Mouse (Mus musculus): ENCODE measurements around the gene Sycp3.
"Not testable (repeated sequence)": the region's sequence is repeated elsewhere in the genome, so short reads cannot be mapped to it uniquely, and the experiment has no call there.

The Sycp3 gene

DNA sequence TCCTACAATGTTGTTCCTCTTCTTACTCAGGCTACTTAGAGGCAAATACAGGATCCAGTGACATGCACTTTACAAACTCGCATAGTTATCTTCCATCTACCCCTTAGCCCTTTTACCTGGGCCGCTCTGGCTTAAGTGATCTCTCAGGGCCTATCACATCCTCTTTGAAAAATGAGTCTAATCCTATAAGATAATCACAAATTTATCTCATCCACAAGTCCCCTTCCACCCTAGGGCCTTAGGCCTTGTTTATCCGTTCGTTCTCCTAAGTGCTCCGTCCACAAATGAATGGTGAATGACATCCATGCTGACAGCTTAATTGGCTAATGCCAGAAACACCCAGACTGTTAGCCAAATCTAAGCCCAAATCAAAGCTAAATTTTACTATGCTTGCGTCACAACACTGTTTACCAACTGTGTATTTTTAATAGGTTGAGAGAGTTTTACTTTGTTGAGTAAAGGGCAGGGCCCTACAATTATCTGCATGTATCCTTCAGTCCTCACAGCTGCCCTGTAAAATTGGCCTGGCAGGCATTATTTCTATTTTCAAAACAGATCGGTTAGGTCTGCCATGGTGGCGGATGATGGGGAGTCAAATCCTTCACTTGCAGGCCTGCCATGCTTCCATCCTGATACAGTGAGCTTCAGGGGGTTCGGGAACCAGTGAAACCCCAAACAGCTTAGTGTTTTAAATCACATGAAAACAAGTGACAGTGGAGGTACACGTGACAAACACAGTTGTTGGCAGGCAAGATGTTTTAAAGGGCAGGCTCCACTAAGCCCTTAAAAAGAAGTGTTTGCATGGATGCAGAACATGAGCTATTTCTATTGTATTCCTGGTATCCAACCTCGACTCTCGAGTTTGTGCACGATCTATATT lies 42.8 kb downstream of the Sycp3 start:
- DNase-seq: peak; percentile 36 to 39

DNA sequence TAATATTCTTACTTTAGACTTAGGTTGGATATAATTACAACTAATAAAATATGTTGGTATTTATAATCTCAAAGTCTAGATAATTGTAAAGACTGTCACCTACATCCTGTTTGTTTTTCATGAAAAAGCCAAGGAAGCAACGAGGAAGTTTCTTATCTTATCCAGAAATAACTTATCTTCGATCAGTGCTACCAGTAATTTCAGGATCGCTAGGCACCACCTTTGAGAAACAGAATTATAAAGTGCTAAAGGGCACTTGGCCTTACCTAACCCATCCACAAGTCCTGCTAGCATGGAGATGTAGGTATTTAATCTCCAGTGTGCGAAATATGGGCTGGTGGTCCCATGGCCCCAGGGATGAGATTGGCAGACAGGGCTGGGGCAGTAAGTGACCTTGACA lies 43.5 kb downstream of the Sycp3 start:
- DNase-seq: no peak

DNA sequence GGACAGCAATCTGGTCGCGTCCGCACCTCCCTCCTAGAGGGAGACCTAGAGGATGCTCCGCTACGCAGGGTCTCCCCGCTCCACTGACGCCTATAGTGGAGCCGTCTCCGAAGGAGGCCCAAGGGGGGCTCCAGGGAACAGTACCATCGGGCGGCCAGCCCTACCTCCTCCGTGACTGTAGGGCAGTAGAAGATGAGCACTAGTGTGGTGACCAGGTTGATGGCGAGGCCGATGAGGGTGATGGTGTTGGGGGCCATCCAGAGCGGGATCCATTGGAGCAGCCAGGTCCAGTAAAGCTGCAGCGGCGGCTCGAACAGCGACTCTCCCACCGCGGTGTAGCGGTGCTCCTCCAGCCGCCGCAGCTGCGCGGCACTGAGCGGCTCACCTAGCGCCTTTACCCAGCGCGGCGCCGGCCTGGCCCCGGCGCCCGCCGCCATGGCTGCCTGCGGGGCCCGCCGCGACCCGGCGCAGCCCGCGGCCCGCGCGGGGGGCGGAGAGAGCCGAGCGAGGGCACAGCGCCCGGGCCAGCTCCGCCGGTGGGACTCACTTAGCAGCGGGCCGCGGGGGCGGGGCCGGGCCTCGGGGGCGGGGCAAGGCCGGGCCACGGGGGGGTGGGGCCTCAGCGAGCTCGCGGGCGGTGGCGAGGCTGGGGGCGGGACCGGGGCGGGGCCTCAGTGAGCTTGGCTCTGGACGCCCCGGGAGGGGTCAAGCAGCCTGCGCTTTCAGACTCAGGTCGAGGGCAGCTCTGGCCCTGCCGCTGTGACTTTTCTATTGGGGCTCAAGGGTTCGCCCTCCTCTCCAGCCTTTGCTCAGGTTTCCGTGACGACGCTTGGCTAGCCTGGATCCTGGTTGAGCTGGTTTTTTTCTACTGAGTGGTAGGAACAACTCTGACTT lies 44.3 kb downstream of the Sycp3 start, which contains the start of gene Chpt1:
Chpt1 (minus strand) TSS at position 653 of the 894 bp plus-strand sequence.
- peak; percentile 94 to 96 for DNase-seq

DNA sequence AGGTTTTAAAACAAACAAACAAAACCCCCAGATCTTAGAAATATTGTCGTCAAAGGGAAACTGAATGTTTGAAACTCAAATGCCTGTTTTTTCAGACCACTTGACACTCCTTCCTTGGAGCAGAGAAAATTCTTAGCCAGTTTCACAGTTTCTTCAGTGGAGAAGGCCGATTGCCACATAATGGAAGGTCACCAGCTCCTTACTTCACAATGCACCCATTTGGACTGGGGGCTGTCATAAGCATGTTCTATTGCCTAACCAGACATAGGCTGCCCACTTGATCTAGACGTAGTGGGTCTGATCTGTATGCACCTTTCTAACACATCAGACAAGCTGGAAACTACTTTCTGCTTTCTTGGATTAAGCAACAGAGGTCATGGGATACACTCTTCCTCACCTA lies 45.1 kb downstream of the Sycp3 start:
- no peak for DNase-seq

DNA sequence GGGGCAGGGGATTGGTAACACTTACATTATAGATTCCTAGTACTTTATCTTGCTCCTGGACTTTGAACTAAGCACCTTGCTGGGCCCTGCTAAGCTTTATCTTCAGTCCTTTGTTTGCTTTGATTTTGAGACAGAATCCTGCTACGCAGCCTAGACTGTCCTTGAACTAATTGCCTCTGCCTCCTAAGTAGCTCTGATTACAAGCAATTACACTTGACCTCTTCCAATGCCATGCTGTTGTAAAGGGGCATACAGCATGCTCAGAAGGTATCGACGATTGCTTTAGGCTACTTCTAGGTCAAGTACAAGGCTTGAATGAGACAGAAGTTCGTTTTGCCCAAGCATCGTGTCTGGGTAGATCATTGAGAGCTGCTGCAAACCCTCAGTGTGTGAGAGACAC lies 45.9 kb downstream of the Sycp3 start:
- DNase-seq: no peak

- DNase-seq: peak; percentile 55 to 71
These were observed 48.3 kb downstream of the Sycp3 start for GRCm38 (mm10) chr10:88507691-88508143.

DNA sequence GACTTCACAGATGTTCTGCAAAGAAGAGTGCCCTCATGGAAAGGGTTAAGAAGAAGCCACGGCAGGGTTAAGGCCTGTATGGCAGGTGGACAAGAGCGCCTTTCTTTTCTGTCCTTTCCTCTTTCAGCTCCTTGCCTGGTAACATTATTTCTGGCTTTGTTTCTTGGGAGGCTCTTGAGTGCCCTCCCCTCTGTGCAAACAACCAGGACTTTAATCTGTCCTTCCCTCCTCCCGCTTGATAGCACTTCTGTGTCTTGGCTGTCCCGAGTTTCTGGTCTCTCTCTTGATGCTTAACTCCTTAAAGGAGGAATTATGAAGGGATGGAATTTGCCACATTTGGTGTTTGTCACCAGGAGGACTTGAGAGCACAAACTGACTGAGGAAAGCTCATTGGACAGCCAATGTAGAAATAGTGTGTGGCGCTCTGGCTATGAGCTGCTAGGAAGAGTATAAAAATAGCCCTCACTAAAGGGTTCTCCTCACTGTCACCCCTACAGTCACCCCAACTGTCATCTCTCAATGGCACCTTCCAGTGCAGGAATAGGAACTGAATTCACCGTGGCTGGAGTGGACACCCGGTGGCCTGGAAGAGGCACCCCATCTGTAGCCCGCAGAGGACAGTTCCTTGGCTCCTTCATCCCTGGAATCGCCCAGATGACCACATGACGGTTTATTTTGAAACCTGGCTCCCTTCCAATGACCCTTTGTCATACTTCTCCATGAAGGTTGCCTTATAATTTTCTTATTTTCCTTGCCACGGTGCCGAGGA lies 51.3 kb downstream of the Sycp3 start:
- peak; percentile 77 to 93 for DNase-seq

- DNase-seq: peak; percentile 57 to 70
These were observed 52.0 kb downstream of the Sycp3 start for GRCm38 (mm10) chr10:88511355-88511754.

- DNase-seq: peak; percentile 81 to 89
These were observed 54.3 kb downstream of the Sycp3 start for GRCm38 (mm10) chr10:88513574-88514135.

DNA sequence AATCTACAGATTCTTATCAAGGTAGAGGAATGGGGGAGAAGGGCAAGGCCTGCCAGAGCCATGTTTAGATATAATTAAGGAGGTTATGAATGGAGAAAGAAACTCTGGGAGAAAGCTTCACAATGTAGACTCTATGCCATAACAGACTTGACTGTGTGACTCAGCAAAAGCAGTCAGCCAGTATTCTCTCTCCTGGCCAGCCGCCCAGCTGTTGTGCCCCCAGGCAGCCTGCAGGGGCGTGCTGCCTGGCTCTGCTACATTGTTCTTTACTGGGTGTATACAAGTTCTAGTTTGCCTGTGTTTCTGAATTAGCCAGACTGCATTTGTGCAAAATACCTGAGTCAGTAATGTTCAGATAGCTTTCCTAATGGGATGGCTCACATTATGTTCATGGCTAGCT lies 55.1 kb downstream of the Sycp3 start:
- peak; percentile 87 to 91 for DNase-seq

DNA sequence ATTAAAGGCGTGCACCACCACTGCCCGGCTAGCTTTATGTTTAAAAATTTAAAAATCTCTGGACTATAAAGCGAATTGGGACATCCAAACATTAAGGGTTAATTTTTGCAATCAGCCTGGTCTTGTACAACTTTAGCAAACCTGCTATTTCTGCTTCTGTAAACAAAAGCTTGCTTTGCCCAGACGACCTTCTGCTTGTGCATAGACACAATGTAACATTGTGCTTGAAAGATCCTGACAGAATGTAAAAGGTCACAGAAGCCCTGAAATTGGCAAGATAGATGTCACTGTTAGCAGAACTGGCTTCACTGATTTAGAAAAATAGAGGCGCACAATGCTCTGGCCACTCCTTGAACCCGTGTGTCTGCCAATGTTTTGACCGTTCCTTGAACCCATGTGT lies 55.7 kb downstream of the Sycp3 start:
- DNase-seq: not testable (repeated sequence)

- no peak for DNase-seq
These were observed 63.4 kb downstream of the Sycp3 start for GRCm38 (mm10) chr10:88522795-88523194.
